ENCODE assay signal across 10 mouse cellular contexts in the genomic region with DNA sequence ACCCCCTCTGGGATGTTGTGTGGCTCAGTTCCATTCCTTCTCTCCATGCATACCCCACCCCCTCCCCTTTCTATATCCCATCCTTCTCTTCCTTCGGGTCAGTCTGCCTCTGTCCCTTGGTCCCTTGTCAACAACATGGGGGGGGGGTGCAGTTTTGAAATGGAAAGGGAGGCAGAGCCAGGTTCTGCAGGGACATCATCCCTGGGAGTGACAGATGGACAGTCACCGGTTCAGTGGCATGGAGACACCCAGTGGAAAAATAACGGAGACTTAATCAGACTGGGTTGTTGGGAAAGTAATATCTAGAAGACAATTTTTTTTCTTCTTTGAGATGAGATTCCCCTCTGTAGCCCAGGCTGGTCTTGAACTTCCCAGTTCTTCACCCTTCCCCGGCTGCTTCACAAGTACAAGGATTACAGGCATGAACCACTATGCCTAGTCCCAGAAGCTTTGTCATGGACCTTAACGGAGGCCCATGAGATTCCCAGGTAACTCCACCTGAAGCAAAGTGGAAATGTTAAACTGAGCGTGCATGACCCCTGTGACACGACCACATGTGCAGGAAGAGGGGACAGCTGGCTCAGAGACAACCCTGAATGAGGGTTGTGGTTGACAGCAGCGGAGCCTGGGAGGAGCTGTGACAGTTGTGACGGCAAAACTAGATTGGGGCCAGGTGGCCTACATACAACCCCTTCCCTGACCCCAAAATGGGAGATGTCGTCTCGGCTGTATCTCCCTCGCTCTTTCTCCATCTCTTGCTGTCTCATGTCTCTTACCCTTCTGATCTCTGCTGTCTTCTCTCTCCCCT. TPM values are rescaled to one million over a fixed set of nuclear protein-coding genes. Genes with fewer than 3 reads are reported as not detected.
A peak's percentile ranks its signal among the peaks of the same experiment; 100 is the strongest.
DNase-seq lines count a peak whose midpoint lies in the region; ATAC-seq lines count a peak whose summit lies in the region.
"Had no signal": no experiment of that assay in that cellular context is flagged by ENCODE, and none has a peak within 500 bp of the region (broad histone marks: within the 10 kb centered on the region; RNA-seq: fewer than 3 reads in every experiment).

No protein-coding gene starts in this region.

- peaks cover 31% of the 10 kb centered on the region for H3K27me3 ChIP-seq in heart, embryonic 16.5 days (ENCODE audit: control insufficient read depth, insufficient read depth, low read length)
- peaks cover 35% of the 10 kb centered on the region for H3K27me3 ChIP-seq in hindbrain, embryonic 11.5 days (ENCODE audit: control insufficient read depth, insufficient read depth, low read length)

- no peak for DNase-seq in heart, adult 8-10 months (ENCODE audit: low spot score)
- DNase-seq in brain, adult 2 months (ENCODE audit: low read depth, low spot score), result peak; percentile 92
- DNase-seq in hindbrain, embryonic 11.5 days (ENCODE audit: low spot score), result peak; percentile 27
- DNase-seq in naive thymus-derived CD4-positive, alpha-beta T cell, adult 2 months (ENCODE audit: low read depth), result peak; percentile 71
- DNase-seq in embryo, embryonic 10 days (ENCODE audit: low spot score), result no peak
- DNase-seq in adrenal gland, adult 18-20 months (ENCODE audit: low spot score in 2 of 2), result no peak

- peak overlapping the region; percentile 78 for H3K4me2 ChIP-seq in heart, embryonic 16.5 days (ENCODE audit: low read depth, low read length)
- H3K4me2 ChIP-seq in hindbrain, embryonic 11.5 days (replicated peaks; ENCODE audit: low read depth, low read length), result peak overlapping the region; percentile 60

- H3K9ac ChIP-seq in heart, embryonic 16.5 days (ENCODE audit: low read length), result no peak overlapping the region
- 0 out of 2 replicates have a peak overlapping the region, but pooled peaks have one; percentile 20 for H3K9ac ChIP-seq in hindbrain, embryonic 11.5 days (ENCODE audit: low read depth, low read length)

- H3K4me3 ChIP-seq in heart, embryonic 16.5 days (ENCODE audit: low read length), result peak overlapping the region; percentile 47
- H3K4me3 ChIP-seq in hindbrain, embryonic 11.5 days (ENCODE audit: low read depth, low read length), result peak overlapping the region; percentile 28

- H3K36me3 ChIP-seq in heart, embryonic 16.5 days (ENCODE audit: control insufficient read depth, insufficient read depth), result no peaks in the 10 kb centered on the region
- no peaks in the 10 kb centered on the region for H3K36me3 ChIP-seq in hindbrain, embryonic 11.5 days (ENCODE audit: control insufficient read depth, insufficient read depth, low read length)

- H3K27ac ChIP-seq in heart, embryonic 16.5 days (ENCODE audit: low read length), result peak overlapping the region; percentile 30; the same call in 1 of the 2 replicates
- no peak overlapping the region for H3K27ac ChIP-seq in hindbrain, embryonic 11.5 days (ENCODE audit: low read depth, low read length)

- ATAC-seq in heart, embryonic 16.5 days (replicated peaks; ENCODE audit: extremely low read depth, insufficient read depth, low FRiP score), result no peak
- ATAC-seq in hindbrain, embryonic 11.5 days (ENCODE audit: low FRiP score), result no peak
- no peak for ATAC-seq in frontal cortex, adult (ENCODE audit: low TSS enrichment)

- H3K9me3 ChIP-seq in heart, embryonic 16.5 days (replicated peaks; ENCODE audit: control insufficient read depth, low read length), result no peaks in the 10 kb centered on the region
- no peaks in the 10 kb centered on the region for H3K9me3 ChIP-seq in hindbrain, embryonic 11.5 days (ENCODE audit: control insufficient read depth, low read length)
- H3K9me3 ChIP-seq: G1E had no signal

- 27% methylated on average over 12 of the region's 12 CpGs for WGBS in heart, embryonic 16.5 days
- WGBS in hindbrain, embryonic 11.5 days, result 15% methylated on average over 12 of the region's 12 CpGs

- peaks cover 28% of the 10 kb centered on the region for H3K4me1 ChIP-seq in heart, embryonic 16.5 days (ENCODE audit: control insufficient read depth, insufficient read depth, low read length)
- peaks cover 32% of the 10 kb centered on the region for H3K4me1 ChIP-seq in hindbrain, embryonic 11.5 days (replicated peaks; ENCODE audit: control insufficient read depth, insufficient read depth, low read length)

RNA-seq across cellular contexts. Expression of a gene that starts 0.7 kb away (rescaled TPM):
- polyA plus RNA-seq in heart, embryonic 16.5 days (2015; fragmentation: Nextera tagmentation; extraction: Ambion mirVana), result 0.64 and 2.1 TPM in 2 replicates
- total RNA-seq in heart, adult 8-10 months (2022), result 1 to 10 TPM in 3 of 4 experiments, under 1 TPM in 1; 0.92 to 1.4 (median 1.1) TPM
- 1.0 and 2.0 TPM in 2 replicates for polyA plus RNA-seq in hindbrain, embryonic 11.5 days (2014; fragmentation: Nextera tagmentation; extraction: Ambion mirVana)
- total RNA-seq in adrenal gland, adult 18-20 months (2021), result 10 to 100 TPM; 10.4 to 17.9 TPM
- total RNA-seq: G1E; hematopoietic stem cell, adult 5-6 weeks had no signal
- polyA plus RNA-seq: G1E had no signal

RNA-seq across cellular contexts. Expression of a gene that starts 1.7 kb away (rescaled TPM):
- 26.7 and 27.3 TPM in 2 replicates for polyA plus RNA-seq in heart, embryonic 16.5 days (2015; fragmentation: Nextera tagmentation; extraction: Ambion mirVana)
- total RNA-seq in heart, adult 8-10 months (2022), result 10 to 100 TPM; 48.1 to 68.8 (median 59.5) TPM
- 23.6 and 26.0 TPM in 2 replicates for polyA plus RNA-seq in hindbrain, embryonic 11.5 days (2014; fragmentation: Nextera tagmentation; extraction: Ambion mirVana)
- total RNA-seq in adrenal gland, adult 18-20 months (2021), result 10 to 100 TPM; 56.9 to 71.5 TPM

RNA-seq across cellular contexts. Expression of a gene that starts 14.2 kb away (rescaled TPM):
- polyA plus RNA-seq in heart, embryonic 16.5 days (2015; fragmentation: Nextera tagmentation; extraction: Ambion mirVana), result 1.8 and 2.0 TPM in 2 replicates
- total RNA-seq in heart, adult 8-10 months (2022), result 1 to 10 TPM in 3 of 4 experiments, under 1 TPM in 1; 0.94 to 1.3 (median 1.0) TPM
- 4.4 and 4.7 TPM in 2 replicates for polyA plus RNA-seq in hindbrain, embryonic 11.5 days (2014; fragmentation: Nextera tagmentation; extraction: Ambion mirVana)
- total RNA-seq in adrenal gland, adult 18-20 months (2021), result 1 to 10 TPM; 1.9 to 3.9 TPM

RNA-seq across cellular contexts. Expression of a gene that starts 14.6 kb away (rescaled TPM):
- 11.7 and 12.3 TPM in 2 replicates for polyA plus RNA-seq in heart, embryonic 16.5 days (2015; fragmentation: Nextera tagmentation; extraction: Ambion mirVana)
- total RNA-seq in heart, adult 8-10 months (2022), result 1 to 10 TPM; 6.9 to 9.7 (median 8.6) TPM
- 16.4 and 17.2 TPM in 2 replicates for polyA plus RNA-seq in hindbrain, embryonic 11.5 days (2014; fragmentation: Nextera tagmentation; extraction: Ambion mirVana)
- 10 to 100 TPM; 12.8 to 17.5 TPM for total RNA-seq in adrenal gland, adult 18-20 months (2021)

RNA-seq across cellular contexts. Expression of a gene that starts 16.9 kb away (rescaled TPM):
- 45.7 and 46.7 TPM in 2 replicates for polyA plus RNA-seq in heart, embryonic 16.5 days (2015; fragmentation: Nextera tagmentation; extraction: Ambion mirVana)
- 10 to 100 TPM; 14.4 to 19.9 (median 16.0) TPM for total RNA-seq in heart, adult 8-10 months (2022)
- 61.9 and 67.5 TPM in 2 replicates for polyA plus RNA-seq in hindbrain, embryonic 11.5 days (2014; fragmentation: Nextera tagmentation; extraction: Ambion mirVana)
- 10 to 100 TPM; 46.5 to 48.6 TPM for total RNA-seq in adrenal gland, adult 18-20 months (2021)

Comparison
In these comparisons a context has a peak if more than half of its experiments do, and no peak if none do; other contexts are left out.
1. DNase-seq: peak in brain, adult 2 months (single experiment), hindbrain, embryonic 11.5 days (single experiment) and naive thymus-derived CD4-positive, alpha-beta T cell, adult 2 months (single experiment); none in heart, adult 8-10 months (single experiment), embryo, embryonic 10 days (single experiment) and adrenal gland, adult 18-20 months (0 of 2).
2. RNA of a gene that starts 0.7 kb away (total RNA-seq): 10.4 to 17.9 TPM in adrenal gland, adult 18-20 months; 0.92 to 1.4 TPM in heart, adult 8-10 months; every median in the first group is over 4 times any median in the second.